Mouse (Mus musculus) hindbrain, postnatal 0 days (tissue): ENCODE measurements around the gene Btg2. TPM values are rescaled to one million over a fixed set of nuclear protein-coding genes. Genes with fewer than 3 reads are reported as not detected.

ENCODE experiments used
- ATAC-seq: fragments of 200-750 bp; cut with Nextera tagmentation; 2 replicates; pipeline ENCODE4 v1.8.0; 2017; ENCODE audit warnings: mild to moderate bottlenecking, moderate TSS enrichment, moderate library complexity
- DNase-seq: peaks from one replicate; pipeline ENCODE4 v3.0.0-alpha.2; 2015; ENCODE audit warnings: low spot score
- H3K27ac ChIP-seq: fragments of 300-500 bp; sonication (generic); 2 replicates; pipeline ENCODE4 v1.5.1; 2014; ENCODE audit warnings: mild to moderate bottlenecking
- H3K27me3 ChIP-seq: fragments of 300-500 bp; sonication (generic); 2 replicates; pipeline ENCODE4 v1.6.1; 2014; ENCODE audit warnings: low read length, mixed read lengths; ENCODE audit not compliant: insufficient read depth
- H3K36me3 ChIP-seq: fragments of 300-500 bp; sonication (generic); 2 replicates; pipeline ENCODE4 v1.6.1; 2014; ENCODE audit warnings: low read length, mixed read lengths; ENCODE audit not compliant: insufficient read depth
- H3K4me1 ChIP-seq: fragments of 300-500 bp; sonication (generic); 2 replicates; pipeline ENCODE4 v1.6.1; 2014; ENCODE audit warnings: antibody characterized with exemption, low read length, mixed read lengths; ENCODE audit not compliant: insufficient read depth
- H3K4me2 ChIP-seq: fragments of 300-500 bp; sonication (generic); 2 replicates; pipeline ENCODE4 v1.6.1; 2014; ENCODE audit warnings: low read depth, mild to moderate bottlenecking, low read length, moderate library complexity, mixed read lengths
- H3K4me3 ChIP-seq: fragments of 300-500 bp; sonication (generic); 2 replicates; pipeline ENCODE4 v1.5.1; 2014; ENCODE audit warnings: low read length
- H3K9ac ChIP-seq: fragments of 300-500 bp; sonication (generic); replicated peaks from 2 replicates; pipeline ENCODE4 v1.6.1; 2014; ENCODE audit warnings: mild to moderate bottlenecking, low read length, moderate library complexity, mixed read lengths
- H3K9me3 ChIP-seq: fragments of 300-500 bp; sonication (generic); 2 replicates; pipeline ENCODE4 v1.6.1; 2016; ENCODE audit warnings: low read length, mixed read lengths
- CTCF ChIP-seq: IDR thresholded peaks from 2 replicates; pipeline ENCODE4 v1.5.1; 2016; ENCODE audit warnings: antibody characterized with exemption, control low read depth, low read depth
- WGBS: fragments of 180-500 bp; shearing (Covaris S2); extraction: QIAGEN DNeasy Blood & Tissue Kit; methylation state at CpG from one replicate; pipeline ENCODE4 v1.1.7; 2014; 5-methylcytosine and 5-hydroxymethylcytosine counted together
- polyA plus RNA-seq: library from polyadenylated mRNA; unstranded; fragments of >200 nt; fragmentation: Nextera tagmentation; extraction: Ambion mirVana; gene quantifications from 2 replicates; pipeline ENCODE4 v1.2.1, GENCODE M21; 2015
- total RNA-seq: library from RNA; depleted of rRNA; stranded (reverse); fragments of >200 nt; gene quantifications from 2 replicates; pipeline ENCODE4 v1.2.3, GENCODE M21; 2014

Btg2 gene
- total and polyA plus RNA-seq, 2 experiments from 2014 or later: 13.2 to 26.1 TPM

DNA sequence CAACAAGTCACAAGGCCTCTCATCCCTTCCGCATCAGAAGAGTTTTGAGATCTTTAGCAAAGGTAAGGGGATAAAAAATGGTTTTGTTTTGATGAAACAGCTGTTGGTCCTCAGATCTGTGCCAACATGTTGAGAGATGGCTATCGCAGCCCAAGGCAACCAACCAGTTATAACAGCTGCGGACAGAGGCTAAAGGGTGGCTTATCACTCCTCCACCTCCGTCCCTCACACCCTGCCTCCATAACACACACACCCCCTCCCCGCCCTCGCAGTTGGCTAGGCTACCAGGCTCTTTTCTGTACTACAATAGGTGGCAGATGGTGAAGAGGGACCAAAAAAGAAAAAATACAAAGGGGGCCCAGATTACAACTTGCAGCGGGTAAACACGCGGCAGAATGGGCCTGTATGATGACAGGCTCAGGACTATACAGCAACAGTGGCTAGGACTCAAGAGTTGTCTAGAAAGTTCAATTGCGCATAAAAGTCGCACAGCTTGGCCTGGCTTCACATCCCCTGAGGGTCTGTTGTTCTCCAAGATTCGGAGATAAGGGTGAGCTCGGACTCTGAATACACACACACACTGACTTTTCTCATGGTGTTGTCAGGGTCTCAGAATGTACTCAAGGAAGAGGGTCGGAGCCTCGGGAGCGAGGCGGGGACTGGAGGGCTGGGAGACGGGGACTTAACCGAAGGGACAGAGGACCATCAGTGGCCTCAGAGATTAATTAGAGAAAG is 692 bp downstream of the Btg2 start:
- 4% methylated on average over 19 of the region's 19 CpGs for WGBS
- Histone ChIP-seq H3K4me2 (peak overlapping the region; percentile 80), H3K4me3 (peak overlapping the region; percentile 84), H3K9me3 (no peaks in the 10 kb centered on the region), H3K4me1 (peaks cover 26% of the 10 kb centered on the region), H3K9ac (peak overlapping the region; percentile 89), H3K27me3 (no peaks in the 10 kb centered on the region), H3K27ac (peak overlapping the region; percentile 79), H3K36me3 (0 out of 2 replicates have a peak, but pooled peaks cover 5% of the 10 kb centered on the region)
- ATAC-seq (no peak; the same call in 1 of the 2 replicates), DNase-seq (peak; percentile 36)
- TF ChIP-seq CTCF: no peak

DNA sequence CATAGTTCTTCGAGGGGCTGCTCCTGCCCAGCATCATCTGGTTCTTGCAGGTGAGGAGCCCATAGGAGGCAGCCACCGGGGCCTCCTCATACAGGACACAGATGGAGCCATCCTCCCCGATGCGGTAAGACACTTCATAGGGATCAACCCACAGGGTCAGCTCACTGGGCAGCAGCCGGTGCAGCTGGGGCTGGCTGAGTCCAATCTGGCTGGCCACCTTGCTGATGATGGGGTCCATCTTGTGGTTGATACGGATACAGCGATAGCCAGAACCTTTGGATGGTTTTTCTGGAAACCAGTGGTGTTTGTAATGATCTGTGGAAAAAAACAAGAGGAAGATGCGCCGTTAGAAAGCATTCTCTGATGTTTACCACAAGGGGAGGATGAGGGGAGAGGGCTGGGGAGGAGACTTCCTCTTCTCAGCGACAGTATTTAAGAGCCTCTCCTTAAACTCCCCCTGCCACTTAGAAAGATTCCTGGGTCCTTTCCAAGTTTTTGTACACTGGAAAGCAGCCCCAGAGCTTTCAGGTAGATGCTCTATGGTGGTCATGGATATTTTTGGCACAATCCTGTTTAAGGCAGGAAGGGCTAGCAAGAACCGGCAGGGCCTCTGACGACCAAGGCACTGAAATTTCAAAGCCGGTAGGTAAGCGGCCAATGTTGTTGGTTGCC is 1.4 kb downstream of the Btg2 start:
- Histone ChIP-seq H3K4me2 (peak overlapping the region; percentile 80), H3K9ac (peak overlapping the region; percentile 89), H3K4me1 (peaks cover 26% of the 10 kb centered on the region), H3K4me3 (peak overlapping the region; percentile 84), H3K36me3 (0 out of 2 replicates have a peak, but pooled peaks cover 5% of the 10 kb centered on the region), H3K9me3 (no peaks in the 10 kb centered on the region), H3K27ac (peak overlapping the region; percentile 79), H3K27me3 (no peaks in the 10 kb centered on the region)
- peak; percentile 68 for TF ChIP-seq CTCF
- WGBS: 9% methylated on average over 14 of the region's 14 CpGs
- ATAC-seq (0 out of 2 replicates have a peak, but pooled peaks have one; percentile 18), DNase-seq (peak; percentile 77)

DNA sequence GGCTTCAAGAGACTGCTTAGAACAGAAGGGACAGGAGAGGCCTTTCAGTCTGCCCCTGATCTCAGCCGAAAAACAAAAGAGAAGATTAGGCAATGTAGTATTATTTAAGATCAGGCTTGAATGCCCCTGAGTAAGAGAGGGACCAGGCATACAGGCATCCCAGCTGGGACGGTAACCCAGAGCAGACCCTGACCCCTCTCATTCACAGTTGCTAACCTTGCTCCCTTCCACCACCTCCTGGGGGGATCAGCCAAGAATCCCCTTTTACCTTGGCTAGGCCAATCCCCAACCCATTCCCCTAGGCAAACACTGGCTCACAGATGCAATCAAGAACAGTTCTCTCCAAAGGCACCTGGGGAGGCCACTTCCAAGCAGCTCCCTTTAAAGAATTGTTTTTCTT is 2.1 kb downstream of the Btg2 start:
- Histone ChIP-seq H3K9me3 (no peaks in the 10 kb centered on the region), H3K4me2 (peak overlapping the region; percentile 80), H3K27me3 (no peaks in the 10 kb centered on the region), H3K27ac (no peak overlapping the region), H3K9ac (peak overlapping the region; percentile 28), H3K36me3 (0 out of 2 replicates have a peak, but pooled peaks cover 5% of the 10 kb centered on the region), H3K4me1 (peaks cover 28% of the 10 kb centered on the region), H3K4me3 (peak overlapping the region; percentile 84)
- no peak for DNase-seq
- TF ChIP-seq CTCF: no peak
- no peak for ATAC-seq
- 11% methylated on average over 2 of the region's 2 CpGs for WGBS

DNA sequence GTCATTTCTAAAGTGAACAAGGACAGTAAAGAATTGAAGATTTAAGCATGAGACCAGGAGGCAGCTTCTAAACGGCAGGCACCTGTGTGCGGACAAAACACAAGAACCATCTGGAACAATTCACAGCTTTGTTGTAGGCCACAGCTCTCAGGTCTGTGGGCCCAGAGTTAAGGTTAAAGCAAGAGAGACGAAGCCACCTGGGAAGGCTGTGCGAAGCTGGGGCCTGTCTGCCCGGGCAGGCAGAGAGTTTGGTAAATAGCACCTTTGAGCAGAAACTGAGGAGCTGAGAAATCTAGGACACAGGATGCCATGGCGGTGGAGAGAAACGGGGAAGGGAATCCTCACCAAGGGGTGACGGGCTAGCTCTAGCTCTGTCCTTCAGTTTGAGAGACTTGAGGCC is 3.4 kb downstream of the Btg2 start:
- WGBS: 73% methylated on average over 8 of the region's 8 CpGs
- H3K4me1 ChIP-seq: peaks cover 34% of the 10 kb centered on the region

DNA sequence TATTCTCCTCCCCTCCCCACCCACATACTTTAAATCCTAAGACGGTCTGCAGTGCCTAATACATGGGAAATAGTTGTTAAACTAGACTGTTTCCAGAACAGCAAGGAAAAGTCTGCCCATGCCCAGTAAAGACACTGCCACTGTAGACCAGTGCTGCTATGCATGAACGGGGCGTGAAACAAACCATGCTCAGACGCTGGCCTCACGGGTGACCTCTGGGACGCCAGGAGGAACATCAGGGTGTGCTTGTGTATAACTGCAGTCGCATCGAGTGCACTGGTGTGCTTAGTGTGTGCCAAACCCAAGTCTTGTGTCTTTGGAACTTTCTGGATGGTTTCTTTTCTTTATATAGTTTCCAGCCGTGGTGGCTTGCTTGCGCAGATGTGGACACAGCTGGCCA is 4.3 kb downstream of the Btg2 start:
- Histone ChIP-seq H3K9ac (no peak overlapping the region), H3K4me3 (no peak overlapping the region), H3K27ac (no peak overlapping the region), H3K27me3 (no peaks in the 10 kb centered on the region), H3K4me1 (peaks cover 35% of the 10 kb centered on the region), H3K4me2 (no peak overlapping the region), H3K9me3 (no peaks in the 10 kb centered on the region), H3K36me3 (0 out of 2 replicates have a peak, but pooled peaks cover 5% of the 10 kb centered on the region)
- no peak for TF ChIP-seq CTCF
- DNase-seq (no peak), ATAC-seq (no peak)
- 73% methylated on average over 10 of the region's 10 CpGs for WGBS

More for the DNA sequence above, 3.4 kb downstream of the Btg2 start:
- Histone ChIP-seq H3K9ac (no peak overlapping the region), H3K27ac (no peak overlapping the region), H3K9me3 (no peaks in the 10 kb centered on the region), H3K4me3 (0 out of 2 replicates have a peak overlapping the region, but pooled peaks have one; percentile 7), H3K27me3 (no peaks in the 10 kb centered on the region), H3K36me3 (0 out of 2 replicates have a peak, but pooled peaks cover 5% of the 10 kb centered on the region), H3K4me2 (peak overlapping the region; percentile 80)
- DNase-seq (no peak), ATAC-seq (no peak)
- TF ChIP-seq CTCF: no peak

DNA sequence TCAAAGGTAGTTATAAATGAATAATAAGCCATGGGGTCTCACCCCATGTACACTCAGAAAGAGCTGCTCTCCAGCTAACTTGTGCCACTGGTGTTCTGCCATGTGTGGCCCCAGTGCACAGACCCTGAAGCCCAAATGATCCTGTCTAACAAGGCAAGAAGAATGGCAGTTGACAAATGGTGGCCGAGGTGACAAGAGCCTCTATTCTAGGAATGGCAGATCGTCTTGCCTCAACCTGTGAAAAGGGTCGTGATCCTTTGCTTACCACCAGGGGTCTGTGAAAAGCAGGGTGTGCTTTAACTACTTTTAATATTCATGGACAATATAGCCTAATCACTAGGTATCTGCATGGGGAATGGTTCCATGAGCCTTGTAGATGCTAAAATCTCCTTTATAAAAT is 4.7 kb downstream of the Btg2 start:
- Histone ChIP-seq H3K4me3 (no peak overlapping the region), H3K9ac (no peak overlapping the region), H3K36me3 (0 out of 2 replicates have a peak, but pooled peaks cover 5% of the 10 kb centered on the region), H3K4me2 (no peak overlapping the region), H3K27me3 (no peaks in the 10 kb centered on the region), H3K27ac (no peak overlapping the region), H3K9me3 (no peaks in the 10 kb centered on the region), H3K4me1 (peaks cover 35% of the 10 kb centered on the region)
- WGBS: 53% methylated on average over 3 of the region's 3 CpGs
- ATAC-seq (no peak), DNase-seq (no peak)
- peak; percentile 12; the same call in 1 of the 2 replicates for TF ChIP-seq CTCF

DNA sequence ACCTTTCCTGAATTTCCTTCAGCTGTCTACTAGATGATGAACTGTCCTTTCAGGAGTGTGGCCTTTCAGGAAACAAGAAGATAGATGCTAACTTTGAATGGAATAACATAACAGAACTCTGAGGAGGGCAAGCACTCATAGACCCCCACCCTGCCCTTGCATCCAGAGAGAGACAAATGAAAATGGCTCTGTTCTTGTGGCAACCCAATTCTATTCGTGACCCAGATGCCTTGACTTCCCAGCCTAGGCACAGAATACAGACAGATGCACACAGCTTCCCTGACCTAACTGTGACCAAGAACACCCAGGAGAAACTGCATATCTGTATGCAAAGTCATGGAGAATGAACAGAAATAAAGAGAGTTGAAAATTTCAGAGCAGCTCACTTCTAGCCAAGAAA is 5.3 kb downstream of the Btg2 start:
- ATAC-seq: no peak
- Histone ChIP-seq H3K4me2 (no peak overlapping the region), H3K9ac (no peak overlapping the region), H3K9me3 (no peaks in the 10 kb centered on the region), H3K27ac (no peak overlapping the region), H3K36me3 (0 out of 2 replicates have a peak, but pooled peaks cover 5% of the 10 kb centered on the region), H3K4me3 (no peak overlapping the region), H3K27me3 (no peaks in the 10 kb centered on the region), H3K4me1 (peaks cover 35% of the 10 kb centered on the region)
- TF ChIP-seq CTCF: no peak
- 73% methylated on average over 1 of the region's 1 CpGs for WGBS
- DNase-seq: no peak
